Mouse (Mus musculus) small intestine, adult 2 months (tissue): ENCODE measurements around the gene Comp. TPM values are rescaled to one million over a fixed set of nuclear protein-coding genes. Genes with fewer than 3 reads are reported as not detected.

Source experiments
- H3K27ac ChIP-seq: fragments of 200-500 bp; 2 replicates; pipeline ENCODE4 v1.5.1; 2012; ENCODE audit warnings: low read depth, low read length, control low read depth, inconsistent platforms; ENCODE audit not compliant: insufficient read depth
- H3K27me3 ChIP-seq: fragments of 200-500 bp; 2 replicates; pipeline ENCODE4 v1.6.1; 2012; ENCODE audit warnings: mild to moderate bottlenecking, moderate library complexity, low read length, inconsistent platforms; ENCODE audit not compliant: control insufficient read depth, insufficient read depth
- H3K36me3 ChIP-seq: fragments of 200-500 bp; 2 replicates; pipeline ENCODE4 v1.6.1; 2012; ENCODE audit warnings: mild to moderate bottlenecking, low read length, control low read depth, inconsistent platforms; ENCODE audit not compliant: control insufficient read depth, insufficient read depth
- H3K4me1 ChIP-seq: fragments of 200-500 bp; 2 replicates; pipeline ENCODE4 v1.6.1; 2012; ENCODE audit warnings: low read length, inconsistent platforms, mixed read lengths; ENCODE audit not compliant: control insufficient read depth, insufficient read depth, insufficient read length
- H3K4me3 ChIP-seq: fragments of 200-500 bp; 2 replicates; pipeline ENCODE4 v1.5.1; 2012; ENCODE audit warnings: low read depth, mild to moderate bottlenecking, control low read depth, inconsistent platforms, low read length, moderate library complexity
- CTCF ChIP-seq: fragments of 200-500 bp; IDR thresholded peaks from 2 replicates; pipeline ENCODE4 v1.5.1; 2012; ENCODE audit warnings: low read depth, mild to moderate bottlenecking, control low read depth, inconsistent platforms, low read length, moderate library complexity, mixed read lengths; ENCODE audit not compliant: insufficient replicate concordance, insufficient read length; ENCODE audit errors: extremely low read depth
- POLR2A ChIP-seq: fragments of 200-500 bp; IDR thresholded peaks from 2 replicates; pipeline ENCODE4 v1.6.1; 2012; ENCODE audit warnings: low read depth, mild to moderate bottlenecking, control low read depth, inconsistent platforms, low read length, moderate library complexity
- WGBS: fragments of 180-500 bp; shearing (Covaris S2); methylation state at CpG from one replicate; pipeline ENCODE4 v1.1.7; 2018; 5-methylcytosine and 5-hydroxymethylcytosine counted together
- polyA plus RNA-seq: library from polyadenylated mRNA; depleted of rRNA; stranded (reverse); fragments of >200 nt; gene quantifications from 2 replicates; pipeline ENCODE4 v1.2.3, GENCODE M21; 2012

Gene Comp
- polyA plus RNA-seq, 1 experiment: 1.2 TPM

- peaks cover 22% of the 10 kb centered on the region for H3K27me3 ChIP-seq
- no peaks in the 10 kb centered on the region for H3K36me3 ChIP-seq
- peaks cover 12% of the 10 kb centered on the region for H3K4me1 ChIP-seq
- no peak overlapping the region for H3K27ac ChIP-seq
- no peak for TF ChIP-seq CTCF
- no peak for TF ChIP-seq POLR2A
- no peak overlapping the region for H3K4me3 ChIP-seq
- 84% methylated on average over 12 of the region's 12 CpGs for WGBS
These were observed 6.7 kb downstream of the Comp start for GRCm38 (mm10) chr8:70380069-70380468.

- no peak overlapping the region for H3K27ac ChIP-seq
- TF ChIP-seq CTCF (peak; percentile 76; the same call in 1 of the 2 replicates), POLR2A (no peak)
- no peaks in the 10 kb centered on the region for H3K27me3 ChIP-seq
- no peaks in the 10 kb centered on the region for H3K4me1 ChIP-seq
- 31% methylated on average over 3 of the region's 3 CpGs for WGBS
- peaks cover 6% of the 10 kb centered on the region; the same call in 1 of the 2 replicates for H3K36me3 ChIP-seq
- no peak overlapping the region for H3K4me3 ChIP-seq
These were observed 9.9 kb downstream of the Comp start for GRCm38 (mm10) chr8:70383287-70383686.

- H3K36me3 ChIP-seq: peaks cover 6% of the 10 kb centered on the region; the same call in 1 of the 2 replicates
- no peak overlapping the region for H3K4me3 ChIP-seq
- no peaks in the 10 kb centered on the region for H3K4me1 ChIP-seq
- 77% methylated on average over 2 of the region's 2 CpGs for WGBS
- H3K27ac ChIP-seq: no peak overlapping the region
- no peaks in the 10 kb centered on the region for H3K27me3 ChIP-seq
- TF ChIP-seq CTCF (no peak), POLR2A (no peak)
These were observed 16.3 kb downstream of the Comp start for GRCm38 (mm10) chr8:70389678-70390077.

DNA sequence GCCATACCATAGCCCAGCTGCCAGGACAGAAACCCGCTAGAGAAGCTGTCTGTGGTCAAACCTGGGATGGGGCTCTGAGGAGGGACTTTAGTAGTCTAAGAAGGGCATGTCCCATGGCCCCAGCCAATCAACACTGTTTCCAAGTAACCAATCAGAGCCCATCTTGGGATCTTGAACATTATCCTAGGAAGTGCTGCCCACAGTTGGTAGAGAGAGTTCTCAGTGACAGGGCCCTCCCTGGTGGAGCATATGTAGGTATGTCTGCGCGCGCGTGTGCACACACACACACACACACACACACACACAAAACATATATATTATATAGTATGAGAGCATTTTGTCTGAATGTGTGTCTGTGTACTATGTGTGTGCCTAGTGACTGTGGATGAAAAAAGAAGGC is 19.7 kb downstream of the Comp start:
- Histone ChIP-seq H3K4me1 (no peaks in the 10 kb centered on the region), H3K27ac (no peak overlapping the region), H3K4me3 (no peak overlapping the region), H3K36me3 (no peaks in the 10 kb centered on the region; the same call in 1 of the 2 replicates), H3K27me3 (no peaks in the 10 kb centered on the region)
- WGBS: 95% methylated on average over 5 of the region's 5 CpGs
- TF ChIP-seq CTCF (no peak), POLR2A (no peak)

GRCm38 (mm10) chr8:70394269-70394998 is 21.1 kb downstream of the Comp start:
- 91% methylated on average over 8 of the region's 8 CpGs for WGBS
- TF ChIP-seq CTCF (no peak), POLR2A (no peak)
- H3K4me3 ChIP-seq: no peak overlapping the region
- no peaks in the 10 kb centered on the region; the same call in 1 of the 2 replicates for H3K36me3 ChIP-seq
- no peaks in the 10 kb centered on the region for H3K27me3 ChIP-seq
- no peak overlapping the region for H3K27ac ChIP-seq
- H3K4me1 ChIP-seq: no peaks in the 10 kb centered on the region

GRCm38 (mm10) chr8:70395649-70396048 is 22.3 kb downstream of the Comp start:
- no peaks in the 10 kb centered on the region; the same call in 1 of the 2 replicates for H3K36me3 ChIP-seq
- H3K4me1 ChIP-seq: no peaks in the 10 kb centered on the region
- 41% methylated on average over 5 of the region's 5 CpGs for WGBS
- H3K4me3 ChIP-seq: no peak overlapping the region
- H3K27me3 ChIP-seq: no peaks in the 10 kb centered on the region
- TF ChIP-seq CTCF (no peak), POLR2A (no peak)
- H3K27ac ChIP-seq: no peak overlapping the region

- Histone ChIP-seq H3K4me3 (no peak overlapping the region), H3K27ac (no peak overlapping the region), H3K27me3 (no peaks in the 10 kb centered on the region), H3K36me3 (no peaks in the 10 kb centered on the region; the same call in 1 of the 2 replicates), H3K4me1 (no peaks in the 10 kb centered on the region)
- TF ChIP-seq CTCF: no peak
- TF ChIP-seq POLR2A: no peak
- 69% methylated on average over 5 of the region's 5 CpGs for WGBS
These were observed 22.8 kb downstream of the Comp start for GRCm38 (mm10) chr8:70396184-70396583.
